Mouse (Mus musculus) kidney, embryonic 16.5 days (tissue): ENCODE data around the gene Adamtsl5. TPM values are rescaled to one million over a fixed set of nuclear protein-coding genes. Genes with fewer than 3 reads are reported as not detected.

Source experiments
- ATAC-seq: fragments of 200-750 bp; cut with Nextera tagmentation; 2 replicates; pipeline ENCODE4 v1.8.0; 2017; ENCODE audit warnings: moderate TSS enrichment; ENCODE audit not compliant: low FRiP score, low TSS enrichment
- H3K27ac ChIP-seq: fragments of 300-500 bp; sonication (generic); 2 replicates; pipeline ENCODE4 v1.5.1; 2014; ENCODE audit warnings: low read length
- H3K27me3 ChIP-seq: fragments of 300-500 bp; sonication (generic); 2 replicates; pipeline ENCODE4 v1.6.1; 2014; ENCODE audit warnings: low read length, control low read depth, mixed read lengths; ENCODE audit not compliant: insufficient read depth
- H3K36me3 ChIP-seq: fragments of 300-500 bp; sonication (generic); 2 replicates; pipeline ENCODE4 v1.6.1; 2014; ENCODE audit warnings: low read length, control low read depth, mixed read lengths; ENCODE audit not compliant: insufficient read depth
- H3K4me1 ChIP-seq: fragments of 300-500 bp; sonication (generic); 2 replicates; pipeline ENCODE4 v1.6.1; 2014; ENCODE audit warnings: low read length, control low read depth, mixed read lengths; ENCODE audit not compliant: insufficient read depth
- H3K4me2 ChIP-seq: fragments of 300-500 bp; sonication (generic); replicated peaks from 2 replicates; pipeline ENCODE4 v1.6.1; 2014; ENCODE audit warnings: low read depth, low read length
- H3K4me3 ChIP-seq: fragments of 300-500 bp; sonication (generic); 2 replicates; pipeline ENCODE4 v1.5.1; 2014; ENCODE audit warnings: mild to moderate bottlenecking, low read length
- H3K9ac ChIP-seq: fragments of 300-500 bp; sonication (generic); replicated peaks from 2 replicates; pipeline ENCODE4 v1.6.1; 2014; ENCODE audit warnings: low read length
- H3K9me3 ChIP-seq: fragments of 300-500 bp; sonication (generic); 2 replicates; pipeline ENCODE4 v1.6.1; 2016; ENCODE audit warnings: low read length, control low read depth
- WGBS: fragments of 180-500 bp; shearing (Covaris S2); extraction: QIAGEN DNeasy Blood & Tissue Kit; methylation state at CpG from one replicate; pipeline ENCODE4 v1.1.7; 2014; 5-methylcytosine and 5-hydroxymethylcytosine counted together
- microRNA-seq: library from miRNA; unstranded; fragments of <30 nt; microRNA quantifications from one replicate; pipeline ENCODE4, GENCODE M21; 2016
- polyA plus RNA-seq: library from polyadenylated mRNA; unstranded; fragments of >200 nt; fragmentation: Nextera tagmentation; extraction: Ambion mirVana; gene quantifications from 2 replicates; pipeline ENCODE4 v1.2.1, GENCODE M21; 2015

The Adamtsl5 gene
- polyA plus RNA-seq, 1 experiment from 2014 or later, result 4.8 TPM

DNA sequence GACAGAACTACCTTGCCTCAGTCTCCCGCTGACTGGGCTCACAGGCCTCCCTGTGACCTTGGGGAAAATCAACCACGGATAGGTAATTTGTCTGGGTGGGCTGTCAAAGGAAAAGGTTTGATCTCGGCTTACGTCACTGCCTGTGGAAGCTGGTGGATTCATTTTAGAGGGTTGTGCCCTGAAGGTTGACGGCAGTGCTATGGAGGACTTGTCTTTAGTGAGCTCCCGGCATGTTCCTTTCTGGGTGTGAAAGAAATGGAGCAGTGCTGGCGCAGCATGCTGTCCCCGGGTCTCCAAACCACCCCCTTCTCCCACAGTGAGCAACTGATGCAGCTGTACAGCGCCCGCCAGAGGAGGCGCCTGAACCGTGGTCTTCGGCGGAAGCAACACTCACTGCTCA is 54.9 kb downstream of the Adamtsl5 start:
- H3K9me3 ChIP-seq, result no peaks in the 10 kb centered on the region
- peaks cover 13% of the 10 kb centered on the region for H3K27me3 ChIP-seq
- H3K4me3 ChIP-seq, result peak overlapping the region; percentile 97
- peaks cover 19% of the 10 kb centered on the region for H3K36me3 ChIP-seq
- peak overlapping the region; percentile 82 for H3K4me2 ChIP-seq
- H3K9ac ChIP-seq, result peak overlapping the region; percentile 99
- 20% methylated on average over 14 of the region's 14 CpGs for WGBS
- H3K4me1 ChIP-seq, result peaks cover 17% of the 10 kb centered on the region
- H3K27ac ChIP-seq, result peak overlapping the region; percentile 87; the same call in 1 of the 2 replicates
- ATAC-seq, result no peak

DNA sequence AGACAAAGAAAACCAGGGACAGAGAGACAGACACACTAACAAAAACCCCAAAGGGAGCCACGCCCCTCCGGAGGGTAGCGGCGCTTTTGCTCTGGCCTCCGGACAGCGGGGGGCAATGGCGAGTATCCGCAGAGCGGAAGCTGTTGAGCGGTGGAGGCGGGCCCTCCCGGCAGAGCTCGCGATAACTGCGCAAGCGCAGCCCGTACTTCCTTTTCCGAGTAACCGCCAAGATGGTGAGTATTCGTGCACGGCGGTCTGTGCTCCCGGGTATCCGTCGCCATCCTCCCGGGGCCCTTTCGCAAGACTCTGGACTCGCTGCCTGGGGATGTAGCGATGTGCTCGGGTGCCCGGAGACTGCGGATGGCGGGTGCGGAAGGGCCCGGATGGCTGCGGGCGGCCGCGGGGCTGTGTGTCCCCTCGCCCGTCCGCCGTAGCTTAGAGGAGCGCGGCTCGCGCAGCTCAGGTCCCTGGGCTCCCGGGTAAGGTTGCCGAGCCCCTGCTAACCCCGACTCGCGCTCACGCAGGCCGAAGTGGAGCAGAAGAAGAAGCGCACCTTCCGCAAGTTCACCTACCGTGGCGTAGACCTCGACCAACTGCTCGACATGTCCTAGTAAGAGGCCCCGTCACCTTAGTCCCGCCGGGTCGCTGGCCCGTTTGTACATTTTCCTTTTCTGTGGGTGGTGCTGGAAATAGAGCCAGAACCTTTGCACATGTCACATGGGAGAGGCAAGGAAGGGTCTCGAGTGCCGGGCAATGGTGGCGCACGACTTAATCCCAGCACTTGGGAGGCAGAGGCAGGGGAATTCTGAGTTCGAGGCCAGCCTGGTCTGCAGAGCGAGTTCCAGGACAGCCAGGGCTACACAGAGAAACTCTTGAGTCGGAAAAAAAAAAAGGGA is 55.7 kb downstream of the Adamtsl5 start, which contains the start of gene Rps15:
TSS of gene Rps15 (plus strand) at position 203 of the 896 bp plus-strand sequence.
- peak; percentile 89 for ATAC-seq
- peaks cover 26% of the 10 kb centered on the region for H3K36me3 ChIP-seq
- peak within 1 kb of the TSS; percentile 99 for H3K9ac ChIP-seq
- peaks cover 17% of the 10 kb centered on the region for H3K4me1 ChIP-seq
- under 1% methylated on average over 72 of the region's 72 CpGs for WGBS
- peak within 1 kb of the TSS; percentile 87 for H3K27ac ChIP-seq
- no peaks in the 10 kb centered on the region for H3K9me3 ChIP-seq
- H3K4me3 ChIP-seq, result peak within 1 kb of the TSS; percentile 97
- peak within 1 kb of the TSS; percentile 82 for H3K4me2 ChIP-seq
- peaks cover 5% of the 10 kb centered on the region; the same call in 1 of the 2 replicates for H3K27me3 ChIP-seq

Small RNA genes lying within 50 kb of the gene (microRNA-seq; reads per million reads assigned to microRNA genes)
- gene Gm22721, result not detected

Other genes starting within 250 kb of the Adamtsl5 start
- gene Sbno2, start 242.8 kb downstream of the Adamtsl5 start, polyA plus RNA-seq, result 16.1 and 17.6 TPM in 2 replicates
- gene Stk11, start 232.6 kb downstream of the Adamtsl5 start, polyA plus RNA-seq, result 18.2 and 20.2 TPM in 2 replicates
- gene Atp5d, start 209.8 kb downstream of the Adamtsl5 start, polyA plus RNA-seq, result 676 and 688 TPM in 2 replicates
- 6.4 and 7.3 TPM in 2 replicates for gene Cbarp, start 207.6 kb downstream of the Adamtsl5 start, polyA plus RNA-seq
- 15.9 and 16.8 TPM in 2 replicates for gene Midn, start 200.1 kb downstream of the Adamtsl5 start, polyA plus RNA-seq
- gene Cirbp, start 182.4 kb downstream of the Adamtsl5 start, polyA plus RNA-seq, result 96.2 and 101 TPM in 2 replicates
- gene 1600002K03Rik, start 175.5 kb downstream of the Adamtsl5 start, polyA plus RNA-seq, result 15.2 and 15.3 TPM in 2 replicates
- 11.0 and 11.8 TPM in 2 replicates for gene Efna2, start 168.9 kb downstream of the Adamtsl5 start, polyA plus RNA-seq
- gene Mum1, start 122.0 kb downstream of the Adamtsl5 start, polyA plus RNA-seq, result 72.2 and 74.6 TPM in 2 replicates
- gene Ndufs7, start 99.3 kb downstream of the Adamtsl5 start, polyA plus RNA-seq, result 398 and 444 TPM in 2 replicates
- 38.1 and 38.3 TPM in 2 replicates for gene Gamt, start 87.4 kb downstream of the Adamtsl5 start, polyA plus RNA-seq
- gene Dazap1, start 86.9 kb downstream of the Adamtsl5 start, polyA plus RNA-seq, result 52.7 and 55.4 TPM in 2 replicates
- 899 and 901 TPM in 2 replicates for gene Rps15, start 56.0 kb downstream of the Adamtsl5 start, polyA plus RNA-seq
- gene Apc2, start 52.4 kb downstream of the Adamtsl5 start, polyA plus RNA-seq, result 1.6 and 1.9 TPM in 2 replicates
- gene 2310011J03Rik, start 27.9 kb downstream of the Adamtsl5 start, polyA plus RNA-seq, result 52.9 and 54.8 TPM in 2 replicates
- gene Pcsk4, start 18.9 kb downstream of the Adamtsl5 start, polyA plus RNA-seq, result 8.6 and 8.8 TPM in 2 replicates
- gene Reep6, start 18.5 kb downstream of the Adamtsl5 start, polyA plus RNA-seq, result 11.0 and 11.5 TPM in 2 replicates
- gene Plk5, start 8.0 kb upstream of the Adamtsl5 start, polyA plus RNA-seq, result 0.97 and 1.2 TPM in 2 replicates
- 3.8 and 5.1 TPM in 2 replicates for gene Mex3d, start 39.2 kb upstream of the Adamtsl5 start, polyA plus RNA-seq
- 266 and 277 TPM in 2 replicates for gene Mbd3, start 51.1 kb upstream of the Adamtsl5 start, polyA plus RNA-seq
- 840 and 906 TPM in 2 replicates for gene Uqcr11, start 58.4 kb upstream of the Adamtsl5 start, polyA plus RNA-seq
- 118 and 126 TPM in 2 replicates for gene Tcf3, start 85.2 kb upstream of the Adamtsl5 start, polyA plus RNA-seq
- not detected in 2 replicates for gene Onecut3, start 146.4 kb upstream of the Adamtsl5 start, polyA plus RNA-seq
- gene Atp8b3, start 190.7 kb upstream of the Adamtsl5 start, polyA plus RNA-seq, result 0.32 and 0.34 TPM in 2 replicates
- gene Rexo1, start 213.1 kb upstream of the Adamtsl5 start, polyA plus RNA-seq, result 27.2 and 29.8 TPM in 2 replicates
- gene Klf16, start 228.9 kb upstream of the Adamtsl5 start, polyA plus RNA-seq, result 10.4 and 11.6 TPM in 2 replicates
- gene Abhd17a, start 241.9 kb upstream of the Adamtsl5 start, polyA plus RNA-seq, result 86.5 and 89.2 TPM in 2 replicates